Mouse (Mus musculus) midbrain, embryonic 14.5 days (tissue): ENCODE measurements around the gene Plxnd1. TPM values are rescaled to one million over a fixed set of nuclear protein-coding genes. Genes with fewer than 3 reads are reported as not detected.

ENCODE experiments used
- ATAC-seq: fragments of 200-750 bp; cut with Nextera tagmentation; 2 replicates; pipeline ENCODE4 v1.8.0; 2017; ENCODE audit warnings: moderate number of reproducible peaks, moderate library complexity; ENCODE audit not compliant: low FRiP score, low TSS enrichment
- DNase-seq: peaks from one replicate; pipeline ENCODE4 v3.0.0-alpha.2; 2015
- H3K27ac ChIP-seq: fragments of 300-500 bp; sonication (generic); replicated peaks from 2 replicates; pipeline ENCODE4 v1.5.1; 2014; ENCODE audit warnings: mild to moderate bottlenecking, low read depth, low read length, moderate library complexity
- H3K27me3 ChIP-seq: fragments of 300-500 bp; sonication (generic); 2 replicates; pipeline ENCODE4 v1.6.1; 2014; ENCODE audit warnings: low read length, control low read depth, mixed read lengths; ENCODE audit not compliant: control insufficient read depth, insufficient read depth
- H3K36me3 ChIP-seq: fragments of 300-500 bp; sonication (generic); 2 replicates; pipeline ENCODE4 v1.6.1; 2014; ENCODE audit warnings: low read length, control low read depth; ENCODE audit not compliant: control insufficient read depth, insufficient read depth
- H3K4me1 ChIP-seq: fragments of 300-500 bp; sonication (generic); 2 replicates; pipeline ENCODE4 v1.6.1; 2014; ENCODE audit warnings: mild to moderate bottlenecking, antibody characterized with exemption, low read length, control low read depth; ENCODE audit not compliant: control insufficient read depth, insufficient read depth
- H3K4me2 ChIP-seq: fragments of 300-500 bp; sonication (generic); 2 replicates; pipeline ENCODE4 v1.6.1; 2014; ENCODE audit warnings: mild to moderate bottlenecking, low read length, moderate library complexity
- H3K4me3 ChIP-seq: fragments of 300-500 bp; sonication (generic); replicated peaks from 2 replicates; pipeline ENCODE4 v1.5.1; 2014; ENCODE audit warnings: low read depth, low read length
- H3K9ac ChIP-seq: fragments of 300-500 bp; sonication (generic); replicated peaks from 2 replicates; pipeline ENCODE4 v1.6.1; 2014; ENCODE audit warnings: mild to moderate bottlenecking, low read length, moderate library complexity
- H3K9me3 ChIP-seq: fragments of 300-500 bp; sonication (generic); 2 replicates; pipeline ENCODE4 v1.6.1; 2016; ENCODE audit warnings: low read length, control low read depth, mixed read lengths; ENCODE audit not compliant: control insufficient read depth
- WGBS: fragments of 180-500 bp; shearing (Covaris S2); extraction: QIAGEN DNeasy Blood & Tissue Kit; methylation state at CpG from one replicate; pipeline ENCODE4 v1.1.7; 2014; 5-methylcytosine and 5-hydroxymethylcytosine counted together
- polyA plus RNA-seq: library from polyadenylated mRNA; unstranded; fragments of >200 nt; fragmentation: Nextera tagmentation; extraction: Ambion mirVana; gene quantifications from 2 replicates; pipeline ENCODE4 v1.2.1, GENCODE M21; 2014

Plxnd1 gene
- polyA plus RNA-seq, 1 experiment from 2014 or later: 9.0 TPM

DNA sequence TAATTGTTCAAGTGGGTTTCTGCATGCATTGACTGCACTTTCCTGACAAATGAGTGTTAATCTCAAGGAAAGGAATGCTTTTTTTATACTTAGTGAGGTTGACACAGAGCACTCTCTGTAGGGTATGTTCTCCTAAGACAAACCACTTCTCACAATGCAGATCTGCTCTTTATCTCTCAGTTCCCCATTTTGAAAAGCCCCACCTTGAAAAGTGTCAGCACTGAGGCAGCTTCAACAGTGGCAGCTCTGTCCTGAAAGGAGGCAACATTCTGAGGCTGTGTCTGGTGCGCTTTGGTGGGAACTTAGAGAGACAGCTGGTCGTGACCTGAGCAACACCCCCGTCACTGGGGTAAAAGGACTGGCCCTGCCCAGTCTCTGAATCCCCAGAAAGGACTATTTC, 85.8 kb downstream of the Plxnd1 start:
- Histone ChIP-seq H3K27ac (no peak overlapping the region), H3K4me1 (no peaks in the 10 kb centered on the region), H3K4me3 (no peak overlapping the region), H3K9me3 (no peaks in the 10 kb centered on the region), H3K36me3 (peaks cover 28% of the 10 kb centered on the region), H3K27me3 (no peaks in the 10 kb centered on the region), H3K4me2 (no peak overlapping the region), H3K9ac (no peak overlapping the region)
- DNase-seq (no peak), ATAC-seq (no peak)
- WGBS: 63% methylated on average over 3 of the region's 3 CpGs

DNA sequence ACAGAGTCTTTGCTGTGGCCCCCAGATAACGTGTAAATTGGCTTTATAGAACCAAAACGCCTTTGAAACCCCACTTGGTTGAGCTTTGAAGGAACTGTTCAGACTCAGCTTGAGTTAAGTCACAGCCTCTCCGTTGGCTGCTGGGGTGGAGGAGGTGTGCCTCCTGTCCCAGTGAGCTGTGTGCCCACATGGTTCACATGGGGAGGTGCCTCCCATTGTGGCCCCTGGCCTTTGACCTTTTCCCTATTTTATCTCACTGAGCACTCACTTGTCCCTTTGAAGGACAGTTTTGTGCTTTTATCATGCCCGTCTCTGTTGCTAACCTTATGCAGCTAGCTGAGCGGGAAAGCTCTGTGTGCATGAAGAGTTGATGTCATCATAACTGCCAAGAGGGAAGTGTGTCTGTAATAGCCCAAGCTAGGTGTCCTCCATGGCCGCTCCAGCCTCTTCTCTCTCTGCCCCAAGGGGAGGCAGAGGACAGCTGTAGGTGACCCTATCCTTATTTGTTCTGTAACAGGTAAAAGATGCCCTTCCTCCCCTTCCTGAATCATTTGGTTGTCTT, 86.3 kb downstream of the Plxnd1 start:
- Histone ChIP-seq H3K4me1 (no peaks in the 10 kb centered on the region), H3K9me3 (no peaks in the 10 kb centered on the region), H3K9ac (no peak overlapping the region), H3K4me3 (no peak overlapping the region), H3K36me3 (peaks cover 28% of the 10 kb centered on the region), H3K27ac (no peak overlapping the region), H3K4me2 (no peak overlapping the region), H3K27me3 (no peaks in the 10 kb centered on the region)
- ATAC-seq: no peak
- DNase-seq: no peak
- WGBS: 35% methylated on average over 6 of the region's 6 CpGs

DNA sequence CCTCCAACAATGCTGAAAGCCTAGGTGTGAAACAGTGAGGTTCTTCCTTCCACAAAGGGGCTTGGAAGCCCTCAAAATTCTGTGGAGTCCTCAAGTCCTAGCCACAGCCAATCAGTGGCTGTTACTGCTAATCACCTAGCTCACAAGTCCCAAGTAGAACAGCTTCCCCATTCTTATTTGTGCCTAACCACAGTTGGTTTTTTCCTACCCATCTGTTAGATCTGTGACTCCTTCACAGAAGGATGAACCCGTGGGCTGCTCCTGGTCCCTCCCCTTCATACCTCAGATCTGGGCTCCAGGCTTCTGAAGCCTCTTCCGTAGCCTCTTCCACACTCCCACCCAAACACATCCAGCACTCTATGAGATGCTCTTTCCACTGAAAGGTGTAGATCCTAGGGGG, 87.9 kb downstream of the Plxnd1 start:
- 84% methylated on average over 2 of the region's 2 CpGs for WGBS
- ATAC-seq (no peak), DNase-seq (no peak)
- Histone ChIP-seq H3K4me3 (no peak overlapping the region), H3K4me1 (no peaks in the 10 kb centered on the region), H3K4me2 (no peak overlapping the region), H3K27ac (no peak overlapping the region), H3K27me3 (no peaks in the 10 kb centered on the region), H3K36me3 (peaks cover 26% of the 10 kb centered on the region), H3K9ac (no peak overlapping the region), H3K9me3 (no peaks in the 10 kb centered on the region)

DNA sequence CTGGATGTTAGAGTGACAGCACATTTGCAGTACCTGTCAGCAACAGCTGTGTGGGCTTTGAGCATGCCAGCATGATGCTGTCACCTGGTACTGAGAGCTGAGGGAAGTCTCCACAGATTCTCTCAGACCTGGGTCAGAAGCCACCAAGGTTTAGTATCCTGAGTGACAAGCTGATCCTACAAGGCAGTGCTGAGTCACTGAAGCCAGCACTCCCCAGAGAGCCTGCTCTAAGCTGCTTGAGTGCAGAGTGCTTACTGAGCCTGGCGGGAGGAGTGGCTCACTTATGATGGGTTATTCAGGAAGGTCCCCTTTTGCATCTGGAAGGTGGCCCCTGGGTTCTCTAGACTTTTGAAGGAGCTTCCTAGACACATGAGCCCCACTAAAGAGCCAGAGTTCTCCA, 88.3 kb downstream of the Plxnd1 start:
- Histone ChIP-seq H3K4me2 (no peak overlapping the region), H3K4me3 (no peak overlapping the region), H3K27ac (no peak overlapping the region), H3K4me1 (no peaks in the 10 kb centered on the region), H3K9me3 (no peaks in the 10 kb centered on the region), H3K27me3 (no peaks in the 10 kb centered on the region), H3K36me3 (peaks cover 26% of the 10 kb centered on the region), H3K9ac (no peak overlapping the region)
- 78% methylated on average over 1 of the region's 1 CpGs for whole genome bisulfite sequencing
- no peak for ATAC-seq
- DNase-seq: no peak

DNA sequence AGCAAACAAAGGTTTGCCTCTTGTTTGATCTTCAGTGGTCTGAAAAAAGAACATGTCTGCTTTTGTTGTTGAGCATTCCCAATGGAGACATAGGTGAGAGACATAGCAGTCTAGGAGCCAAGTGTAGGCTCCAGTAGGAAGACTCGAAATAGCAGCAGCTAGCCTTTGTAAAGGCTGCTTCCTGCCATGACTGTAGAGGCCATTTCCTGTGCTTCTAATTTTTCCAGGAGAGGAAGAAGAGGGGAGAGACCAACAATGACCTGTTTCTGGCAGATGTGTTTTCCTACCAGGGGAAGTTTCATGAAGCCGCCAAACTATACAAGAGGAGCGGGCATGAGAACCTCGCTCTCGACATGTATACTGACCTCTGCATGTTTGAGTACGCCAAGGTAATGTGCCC, 89.2 kb downstream of the Plxnd1 start:
- H3K9me3 ChIP-seq: no peaks in the 10 kb centered on the region
- WGBS: 93% methylated on average over 6 of the region's 6 CpGs
- no peak for ATAC-seq

More for the DNA sequence above, 89.2 kb downstream of the Plxnd1 start:
- Histone ChIP-seq H3K27ac (no peak overlapping the region), H3K27me3 (no peaks in the 10 kb centered on the region), H3K36me3 (peaks cover 29% of the 10 kb centered on the region), H3K4me1 (no peaks in the 10 kb centered on the region), H3K4me3 (no peak overlapping the region), H3K4me2 (no peak overlapping the region), H3K9ac (no peak overlapping the region)
- DNase-seq: no peak

Other genes starting within 250 kb of the Plxnd1 start
- 0.66 and 1.4 TPM in 2 replicates for gene Tmem40, start 232.6 kb downstream of the Plxnd1 start, polyA plus RNA-seq
- gene Cand2, start 220.5 kb downstream of the Plxnd1 start, polyA plus RNA-seq: 9.0 and 12.6 TPM in 2 replicates
- 1,221 and 1,292 TPM in 2 replicates for gene Rpl32, start 186.3 kb downstream of the Plxnd1 start, polyA plus RNA-seq
- gene Efcab12, start 156.6 kb downstream of the Plxnd1 start, polyA plus RNA-seq: 2.5 and 3.2 TPM in 2 replicates
- gene Mbd4, start 141.6 kb downstream of the Plxnd1 start, polyA plus RNA-seq: 5.3 and 10.2 TPM in 2 replicates
- 19.1 and 28.1 TPM in 2 replicates for gene Ift122, start 141.5 kb downstream of the Plxnd1 start, polyA plus RNA-seq
- gene Rho, start 63.3 kb downstream of the Plxnd1 start, polyA plus RNA-seq: 0.07 and 0.59 TPM in 2 replicates
- not detected in 2 replicates for gene H1foo, start 50.1 kb downstream of the Plxnd1 start, polyA plus RNA-seq
- gene Tmcc1, start 198.5 kb upstream of the Plxnd1 start, polyA plus RNA-seq: 25.8 and 26.2 TPM in 2 replicates
- 48.5 and 60.4 TPM in 2 replicates for gene Washc2, start 213.0 kb upstream of the Plxnd1 start, polyA plus RNA-seq